Mouse (Mus musculus) c-Kit-positive CD71-positive TER-119-positive erythroid progenitor cells, embryonic 14.5 days (primary cell): ENCODE results near the gene Zdhhc18.
"Not testable (repeated sequence)": the region's sequence is repeated elsewhere in the genome, so short reads cannot be mapped to it uniquely, and the experiment has no call there.

Experiments
- DNase-seq: peaks from one replicate; pipeline ENCODE4 v3.0.0-alpha.2; 2013; ENCODE audit warnings: low spot score

The Zdhhc18 gene

DNA sequence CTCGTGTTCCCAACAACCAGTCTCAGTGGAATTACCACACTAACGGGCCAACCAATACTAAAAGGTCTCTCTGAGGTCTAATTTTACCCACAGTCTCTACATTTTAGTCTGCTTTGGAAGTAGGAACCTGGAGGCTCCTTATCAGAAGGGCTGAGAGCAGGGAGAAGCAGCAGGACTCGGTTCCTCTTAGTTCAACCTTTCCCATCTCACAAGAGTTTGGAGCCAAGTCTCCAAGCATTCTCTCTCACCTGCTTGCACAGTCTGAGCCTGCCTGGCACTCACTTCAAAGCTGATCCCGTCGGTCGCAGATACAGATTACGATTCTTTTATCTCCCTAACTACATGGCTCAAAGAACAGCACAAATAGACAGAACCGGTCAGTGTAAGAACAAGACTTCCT is 13.0 kb upstream of the Zdhhc18 start:
- no peak for DNase-seq

GRCm38 (mm10) chr4:133662421-133662820 is 12.5 kb upstream of the Zdhhc18 start:
- DNase-seq, result no peak

GRCm38 (mm10) chr4:133660193-133661155 is 10.5 kb upstream of the Zdhhc18 start:
- DNase-seq, result no peak

GRCm38 (mm10) chr4:133659497-133660192 is 9.7 kb upstream of the Zdhhc18 start:
- DNase-seq, result no peak

DNA sequence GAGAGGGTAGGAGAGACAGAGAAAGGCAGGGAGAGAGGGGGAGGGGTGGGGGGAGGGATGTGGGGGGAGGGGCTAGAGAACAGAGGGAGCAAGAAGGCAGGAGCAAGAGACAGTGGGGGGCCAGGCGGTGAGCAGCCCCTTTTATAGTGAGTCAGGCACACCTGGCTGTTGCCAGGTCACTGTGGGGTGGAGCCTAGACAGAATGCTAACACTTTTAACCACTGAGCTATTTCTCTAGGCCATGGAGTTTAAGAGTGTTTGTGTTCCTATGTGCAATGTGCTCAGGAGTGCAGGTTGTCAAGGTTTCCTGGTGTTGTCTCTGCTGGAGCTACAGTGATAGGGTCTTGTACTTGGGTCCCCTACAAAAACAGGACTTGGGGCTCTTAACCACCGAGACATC is 8.8 kb upstream of the Zdhhc18 start:
- no peak for DNase-seq

GRCm38 (mm10) chr4:133657829-133658458 is 8.0 kb upstream of the Zdhhc18 start:
- DNase-seq, result no peak

- no peak for DNase-seq
These were observed 7.0 kb upstream of the Zdhhc18 start for GRCm38 (mm10) chr4:133656997-133657396.

DNA sequence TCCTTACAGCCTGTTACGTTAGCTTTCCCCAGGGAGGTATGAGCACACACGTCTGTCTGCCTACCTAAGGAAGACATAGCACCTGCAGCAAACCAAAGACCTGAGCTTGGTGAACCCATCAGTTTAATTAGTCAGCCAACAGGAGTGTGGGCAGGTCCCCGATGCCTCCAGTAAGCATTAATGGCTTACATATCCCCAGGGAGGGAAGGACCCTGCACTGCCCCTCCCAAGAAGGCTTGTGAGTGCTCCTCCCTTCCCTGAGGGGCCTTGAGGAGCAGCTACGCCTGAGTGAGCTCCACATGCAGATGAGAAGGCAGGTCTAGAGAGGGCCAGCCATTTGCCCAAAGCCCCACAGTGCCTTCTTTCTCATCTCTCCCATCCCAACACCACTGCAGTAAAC is 6.3 kb upstream of the Zdhhc18 start:
- no peak for DNase-seq

GRCm38 (mm10) chr4:133654070-133654469 is 4.1 kb upstream of the Zdhhc18 start:
- DNase-seq, result not testable (repeated sequence)

- no peak for DNase-seq
These were observed 2.8 kb upstream of the Zdhhc18 start for GRCm38 (mm10) chr4:133652746-133653145.

- no peak for DNase-seq
These were observed 2.0 kb upstream of the Zdhhc18 start for GRCm38 (mm10) chr4:133651986-133652385.

DNA sequence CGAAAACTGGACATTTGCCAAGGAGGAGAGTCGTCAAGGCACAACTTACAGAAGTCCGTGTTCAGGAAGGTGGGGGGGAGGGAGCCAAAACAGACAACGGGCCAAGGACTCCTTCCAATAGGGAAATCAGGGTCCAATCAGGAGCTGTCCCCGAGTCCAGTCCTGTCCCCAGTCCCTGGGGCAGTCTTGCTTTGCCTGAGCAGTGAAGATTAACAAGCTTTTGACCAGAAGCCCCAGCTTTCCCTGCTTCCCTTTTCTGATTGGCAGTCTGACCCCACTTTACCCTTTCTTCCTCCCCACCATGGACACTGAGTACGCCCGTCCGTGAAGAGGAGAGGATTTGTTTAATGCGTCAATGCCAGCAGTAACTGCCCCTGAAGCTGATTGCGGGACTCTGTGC is 1.5 kb upstream of the Zdhhc18 start:
- DNase-seq, result no peak

DNA sequence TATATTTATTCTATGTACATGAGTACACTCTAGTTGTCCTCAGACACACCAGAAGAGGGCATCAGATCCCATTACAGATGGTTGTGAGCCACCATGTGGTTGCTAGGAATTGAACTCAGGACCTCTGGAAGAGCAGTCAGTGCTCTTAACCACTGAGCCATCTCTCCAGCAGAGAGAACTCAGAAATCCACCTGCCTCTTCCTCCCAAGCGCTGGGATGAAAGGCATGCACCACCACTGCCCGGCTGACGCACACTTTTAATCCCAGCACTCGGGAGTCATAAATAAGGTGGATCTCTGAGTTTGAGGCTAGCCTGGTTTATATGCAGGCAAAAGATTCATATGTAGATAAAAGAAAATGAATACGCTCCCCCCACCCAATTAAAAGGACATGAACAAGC is 490 bp downstream of the Zdhhc18 start:
- DNase-seq, result not testable (repeated sequence)

DNA sequence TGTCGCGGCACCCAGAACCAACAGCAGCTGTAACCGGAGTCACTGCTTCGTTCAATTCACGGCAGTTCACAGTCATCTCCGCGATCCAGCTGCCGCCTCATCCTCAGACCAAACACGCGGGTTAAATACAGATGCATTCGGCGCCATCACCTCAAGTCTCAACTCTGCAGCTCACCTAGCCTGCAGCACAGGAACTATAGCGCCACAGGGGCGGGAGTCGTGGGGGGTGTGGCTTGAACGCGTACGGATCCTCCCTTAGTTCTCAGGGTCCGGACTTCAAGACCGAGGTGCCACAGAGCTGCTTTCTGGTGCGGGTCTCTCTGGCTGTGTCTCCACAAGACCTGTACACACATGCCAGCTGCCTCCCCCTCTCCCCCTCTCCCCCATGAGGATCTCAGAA is 4.3 kb downstream of the Zdhhc18 start:
- no peak for DNase-seq

DNA sequence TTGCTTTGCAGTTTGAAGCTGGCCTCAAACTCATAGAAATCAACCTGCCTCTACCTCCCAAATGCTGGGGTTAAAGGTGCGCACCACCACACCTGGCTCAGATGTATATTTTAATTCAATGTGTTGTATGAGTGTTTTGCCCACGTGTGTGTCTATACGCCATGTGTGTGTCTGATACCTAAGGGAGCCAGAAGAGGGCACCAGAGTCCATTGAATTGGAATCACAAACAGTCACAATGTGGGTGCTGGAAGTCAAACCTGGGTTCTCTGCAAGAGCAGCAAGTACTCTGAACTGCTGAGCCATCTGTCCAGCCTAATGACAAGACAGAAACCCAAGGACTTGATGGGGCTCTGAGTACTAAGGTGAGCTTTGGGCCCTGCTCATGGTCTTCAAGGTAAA is 4.8 kb downstream of the Zdhhc18 start:
- no peak for DNase-seq

DNA sequence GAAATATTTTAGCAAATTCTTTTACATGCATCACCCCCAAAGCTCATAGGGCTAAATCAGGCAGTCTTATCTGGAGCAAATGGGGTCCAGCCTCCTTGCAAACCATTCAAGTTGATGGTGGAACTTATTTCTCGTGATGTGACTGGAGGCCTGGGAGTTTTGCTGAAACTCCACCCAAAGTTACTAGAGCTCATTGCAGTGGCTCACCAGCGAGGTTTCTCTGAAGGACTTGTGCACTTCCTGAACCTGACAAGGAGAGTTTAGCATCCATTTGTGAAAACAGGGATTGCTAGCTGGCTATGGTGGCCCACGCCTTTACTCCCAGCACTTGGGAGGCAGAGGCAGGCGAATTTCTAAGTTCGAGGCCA is 15.9 kb downstream of the Zdhhc18 start:
- DNase-seq, result no peak

DNA sequence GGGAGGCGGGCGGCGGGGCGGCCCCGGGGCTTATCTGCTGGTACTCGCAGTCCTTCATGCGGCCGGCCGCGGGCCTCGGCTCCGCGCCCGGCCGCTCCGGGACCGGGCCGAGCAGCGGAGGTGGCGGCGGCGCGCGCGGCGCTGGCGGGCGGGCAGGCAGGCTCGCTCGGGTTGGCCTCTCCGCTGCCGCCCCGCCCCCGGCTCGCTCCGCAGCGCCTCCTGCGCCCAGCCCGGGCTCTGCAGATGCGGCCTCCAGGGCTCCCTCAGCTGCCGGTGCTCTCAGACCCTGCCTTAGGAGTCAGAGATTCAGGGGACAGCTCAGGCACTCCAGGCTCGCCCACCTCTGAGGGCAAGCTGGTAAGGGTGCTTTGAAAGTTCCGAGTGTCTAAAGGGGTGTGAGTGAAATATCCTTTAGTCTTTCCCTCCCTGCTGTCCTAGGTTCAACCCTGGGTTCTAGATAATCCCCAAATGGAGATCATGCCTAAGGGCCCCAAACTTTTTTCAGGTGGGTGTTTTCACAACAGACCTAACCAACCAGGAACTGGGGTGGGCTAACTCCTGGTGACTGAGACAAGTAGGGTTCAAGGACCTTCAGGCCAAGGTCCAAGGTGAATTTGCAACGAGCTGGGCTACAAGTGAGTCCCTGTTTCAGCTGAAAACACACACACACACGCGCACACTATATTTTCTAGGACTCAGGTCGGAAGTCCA is 16.5 kb downstream of the Zdhhc18 start:
- DNase-seq, result peak; percentile 74

GRCm38 (mm10) chr4:133632483-133633327 is 17.2 kb downstream of the Zdhhc18 start:
- DNase-seq, result no peak

DNA sequence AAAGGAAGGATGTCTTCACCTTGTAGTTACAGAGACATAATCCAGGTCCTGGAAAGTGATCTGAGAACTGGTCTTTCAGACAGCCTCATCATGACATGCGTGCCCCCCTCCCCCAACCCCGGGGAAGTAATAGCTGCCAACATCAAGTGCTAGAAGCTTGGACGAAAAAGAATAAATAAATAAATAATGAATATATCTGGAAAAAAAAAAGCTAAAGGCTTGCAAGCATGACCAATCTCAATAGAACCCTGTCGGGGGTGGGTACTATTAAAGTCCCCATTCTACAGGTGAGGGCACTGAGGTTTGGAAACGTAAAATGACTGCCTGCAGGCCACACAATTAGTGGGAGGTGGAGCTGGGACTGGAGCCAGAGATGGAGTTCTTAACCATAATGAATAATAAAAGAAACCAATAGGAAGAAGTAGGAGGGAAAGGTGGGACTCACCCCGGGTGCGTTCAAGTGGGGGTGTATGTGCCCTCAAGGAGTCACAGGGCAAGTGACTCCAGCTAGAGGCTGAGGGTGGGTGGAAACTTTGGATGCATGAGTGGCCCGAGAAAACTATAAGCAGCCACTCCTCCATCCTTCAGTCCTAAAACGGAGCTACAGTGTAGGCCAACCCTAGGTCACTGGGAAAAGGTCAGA is 18.1 kb downstream of the Zdhhc18 start:
- DNase-seq, result no peak

DNA sequence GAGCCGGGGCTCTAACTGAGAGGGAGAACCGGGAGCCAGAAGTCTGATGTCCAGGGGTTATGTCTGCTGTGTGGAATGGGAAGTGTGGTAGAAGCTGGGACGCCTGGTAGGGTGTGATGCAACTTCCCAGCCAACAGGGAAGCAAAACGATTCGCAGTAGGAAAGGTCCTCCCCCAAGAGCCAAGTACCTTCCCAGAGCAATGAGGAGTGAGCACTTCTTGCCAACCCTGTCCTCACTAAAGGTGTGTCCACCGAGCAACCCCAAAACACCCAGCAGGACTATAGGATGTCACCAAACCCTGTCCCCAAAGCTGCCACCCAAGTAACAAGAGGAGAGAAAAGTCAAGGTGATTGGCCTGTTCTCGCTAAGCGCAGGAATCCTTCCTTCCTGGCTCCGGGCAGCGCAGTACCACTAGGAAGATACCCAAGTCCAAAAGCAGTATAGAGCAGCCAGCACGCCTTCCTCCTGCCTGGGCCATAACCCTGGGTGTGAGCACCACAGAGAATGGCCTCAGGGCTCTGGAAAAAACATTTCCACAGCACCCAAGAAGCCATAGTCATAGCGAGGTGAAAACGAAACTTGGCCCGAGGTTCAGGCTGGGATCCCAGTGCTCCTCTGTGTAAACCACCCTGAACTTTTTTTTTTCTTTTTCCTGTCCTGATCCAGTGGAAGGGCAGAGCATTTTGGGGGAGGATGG is 18.7 kb downstream of the Zdhhc18 start:
- no peak for DNase-seq
